Mouse (Mus musculus): ENCODE measurements around the gene Zfp64. TPM values are rescaled to one million over a fixed set of nuclear protein-coding genes. Genes with fewer than 3 reads are reported as not detected.

The Zfp64 gene
- total RNA-seq, 2 experiments from 2014 or later: 8.7 to 8.8 TPM

DNA sequence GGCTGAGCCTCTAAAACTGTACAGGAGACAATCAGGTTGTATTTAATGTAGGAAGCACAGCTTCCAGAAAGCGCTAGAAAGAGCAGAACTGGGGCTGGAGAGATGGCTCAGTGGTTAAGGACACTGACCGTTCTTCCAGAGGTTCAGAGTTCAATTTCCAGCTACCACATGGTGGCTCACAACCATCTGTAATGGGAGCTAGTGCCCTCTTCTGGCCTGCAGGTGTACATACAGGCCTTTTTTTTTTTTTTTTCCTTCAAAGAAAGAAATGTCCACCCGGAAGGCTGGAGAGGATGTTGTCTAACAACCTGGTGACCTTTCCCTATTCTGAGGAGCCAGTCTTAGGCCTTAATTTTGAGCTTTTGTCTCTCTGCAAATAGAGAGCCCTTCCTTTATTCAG lies 50.5 kb downstream of the Zfp64 start:
- intact Hi-C loops (cut with DNase I): loop anchor here (10.0 kb wide), 1 partner anchor 1200 kb away; no protein-coding TSS in a partner anchor
- DNase-seq (ENCODE audit: low spot score): no peak

DNA sequence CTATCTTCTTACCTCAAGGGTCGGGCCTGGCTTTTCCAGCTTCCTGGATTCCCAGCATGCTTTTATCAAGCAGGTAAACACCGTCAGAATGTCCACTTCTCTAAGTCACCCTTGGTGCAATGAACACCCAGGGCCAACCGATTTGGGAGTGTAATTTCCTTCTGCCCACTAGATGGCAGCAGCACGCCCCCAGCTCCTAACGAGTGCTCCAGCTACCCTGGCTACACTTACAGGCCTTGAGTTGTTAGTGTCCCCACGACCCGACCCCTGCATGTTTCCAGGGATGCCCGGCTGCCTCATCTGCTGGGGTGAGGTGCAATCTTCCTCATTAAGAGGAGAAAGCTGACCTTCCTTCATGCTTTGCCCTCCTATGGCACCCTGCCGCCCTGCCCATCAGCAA lies 51.2 kb downstream of the Zfp64 start:
- DNase-seq (ENCODE audit: low spot score): no peak
- intact Hi-C loops (cut with DNase I): loop anchor here (10.0 kb wide), 1 partner anchor 1201 kb away; no protein-coding TSS in a partner anchor

DNA sequence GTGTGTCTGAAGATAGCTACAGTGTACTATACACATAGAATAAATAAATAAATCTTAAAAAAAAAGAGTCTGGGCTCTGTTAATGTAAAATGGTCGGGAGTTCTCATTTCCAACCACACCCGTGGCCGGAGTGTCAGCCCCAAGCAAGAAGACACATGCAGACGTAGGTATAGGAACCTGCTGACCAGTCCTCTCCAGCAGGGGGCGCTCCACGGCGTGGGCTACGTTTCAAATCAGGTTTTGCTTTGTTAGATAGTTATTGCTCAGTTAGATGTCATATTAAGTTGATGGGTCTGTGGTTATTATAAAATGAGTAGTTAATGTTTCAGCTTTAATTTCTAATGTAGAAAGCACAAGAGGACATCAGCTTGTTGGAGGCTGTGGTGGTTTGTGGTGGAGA lies 52.8 kb downstream of the Zfp64 start:
- intact Hi-C loops (cut with DNase I): loop anchor here (10.0 kb wide), 1 partner anchor 1202 kb away; no protein-coding TSS in a partner anchor
- DNase-seq (ENCODE audit: low spot score): no peak

DNA sequence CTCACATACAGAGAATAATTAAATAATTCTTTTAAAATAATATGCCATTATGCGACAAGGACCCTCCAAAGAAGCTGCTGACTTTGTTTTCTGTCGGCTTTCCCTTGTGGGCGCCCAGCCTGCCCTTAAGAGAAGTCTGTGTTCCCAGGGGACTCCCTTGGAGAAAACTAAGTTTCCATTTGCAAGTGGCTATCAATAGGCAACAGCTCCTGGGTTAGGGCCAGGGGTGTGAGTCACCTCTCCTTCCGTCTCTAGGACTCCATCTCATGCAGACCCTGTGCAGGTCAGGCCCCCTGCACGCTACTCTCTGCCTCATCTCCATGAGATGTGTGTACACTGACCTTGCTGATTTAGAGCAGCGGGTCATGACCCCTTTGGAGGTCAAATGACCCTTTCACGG lies 57.5 kb downstream of the Zfp64 start:
- no peak for DNase-seq (ENCODE audit: low spot score)
- intact Hi-C loops (cut with DNase I): no loop called here

DNA sequence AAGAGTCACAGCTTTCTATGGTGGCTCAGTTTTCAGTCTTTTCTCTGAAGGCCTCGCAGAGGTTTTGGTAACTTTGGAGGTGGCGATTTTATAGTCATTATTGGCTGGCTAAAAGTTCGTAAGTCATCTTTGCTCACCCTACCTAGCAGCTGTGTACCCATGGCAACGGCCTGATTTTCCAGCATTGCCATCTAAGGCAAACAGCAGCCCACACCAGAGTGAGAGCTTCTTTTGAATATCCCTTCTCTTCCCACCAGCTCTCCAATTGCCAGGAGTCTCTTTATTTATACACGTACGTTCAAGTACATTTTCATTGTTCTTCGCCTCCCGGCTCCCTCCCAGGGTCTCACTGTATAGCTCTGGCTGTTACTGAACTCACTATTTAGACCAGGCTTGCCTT lies 59.9 kb downstream of the Zfp64 start:
- DNase-seq (ENCODE audit: low spot score): no peak
- intact Hi-C loops (cut with DNase I): no loop called here

DNA sequence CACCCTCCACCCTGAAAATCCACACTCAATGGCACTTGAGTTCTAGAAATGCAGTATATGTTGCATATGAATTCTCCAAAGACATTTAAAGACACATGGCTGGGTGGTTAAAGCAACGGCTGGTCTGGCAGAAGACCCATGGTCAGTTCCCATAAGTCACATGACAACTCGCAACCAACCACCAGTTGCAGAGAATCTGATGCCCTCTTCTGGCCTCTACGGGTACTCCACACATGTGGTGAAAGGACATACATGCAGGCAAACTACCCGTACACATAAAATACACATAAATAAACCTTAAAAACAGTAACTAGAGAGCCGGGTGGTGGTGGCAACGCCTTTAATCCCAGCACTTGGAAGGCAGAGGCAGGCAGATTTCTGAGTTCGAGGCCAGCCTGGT lies 60.6 kb downstream of the Zfp64 start:
- intact Hi-C loops (cut with DNase I): no loop called here

DNA sequence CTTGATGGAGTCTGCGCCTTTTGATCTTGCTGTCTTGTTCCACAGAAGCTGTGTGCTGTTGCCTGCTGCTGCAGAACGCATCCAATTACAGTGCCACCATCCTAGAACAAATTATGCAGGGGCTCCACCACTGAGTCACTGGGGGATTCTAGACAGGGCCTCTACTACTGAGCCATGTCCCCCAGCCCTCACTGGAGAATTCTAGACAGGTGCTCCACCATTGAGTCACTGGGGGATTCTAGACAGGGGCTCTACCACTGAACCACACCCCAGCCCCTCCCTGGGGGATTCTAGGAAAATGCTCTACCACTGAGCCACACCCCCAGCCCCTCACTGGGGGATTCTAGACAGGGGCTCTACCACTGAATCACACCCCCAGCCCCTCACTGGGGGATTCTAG lies 63.3 kb downstream of the Zfp64 start:
- intact Hi-C loops (cut with DNase I): no loop called here
- DNase-seq (ENCODE audit: low spot score): no peak

More for the DNA sequence above, 60.6 kb downstream of the Zfp64 start:
- no peak for DNase-seq (ENCODE audit: low spot score)

DNA sequence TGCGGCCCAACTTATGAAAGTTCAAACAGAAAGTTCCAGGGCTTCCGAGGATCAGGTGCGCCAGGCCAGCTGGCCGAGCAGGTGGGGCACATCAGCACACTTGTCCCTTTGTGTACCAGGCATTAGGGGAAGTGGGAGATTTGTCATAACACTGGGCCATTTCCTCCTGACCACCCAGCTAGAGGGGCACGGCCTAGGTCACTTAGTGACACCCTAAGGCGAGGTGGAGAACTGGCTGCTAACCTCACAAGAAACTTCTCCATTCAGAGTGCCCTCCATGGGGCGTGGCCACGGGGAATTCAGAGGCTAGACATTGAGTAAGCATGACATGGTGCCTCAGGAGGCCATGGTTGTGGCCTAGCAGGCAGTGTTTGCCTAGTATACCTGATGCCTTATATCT lies 70.7 kb downstream of the Zfp64 start:
- intact Hi-C loops (cut with DNase I): no loop called here

DNA sequence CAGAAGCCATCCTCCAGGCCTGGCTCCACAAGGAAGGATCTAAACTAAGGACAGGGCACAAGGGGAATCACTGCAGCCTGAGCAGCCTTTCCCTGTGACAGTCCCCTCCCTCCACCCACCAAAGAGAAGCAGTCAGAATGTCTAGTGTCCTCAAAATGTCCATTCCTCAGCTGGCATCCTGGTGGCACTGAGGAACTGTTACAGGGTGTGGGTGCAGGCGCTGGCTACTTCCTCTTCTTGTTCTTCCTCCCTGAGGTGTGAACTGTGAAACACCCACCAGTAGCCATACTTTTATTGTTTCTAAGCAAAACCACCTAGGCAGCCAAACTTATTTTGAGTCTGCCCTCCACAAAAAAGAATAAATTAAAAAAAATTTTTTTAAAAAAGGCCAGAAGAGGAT lies 72.4 kb downstream of the Zfp64 start:
- no peak for DNase-seq (ENCODE audit: low spot score)
- intact Hi-C loops (cut with DNase I): no loop called here

More for the DNA sequence above, 70.7 kb downstream of the Zfp64 start:
- DNase-seq (ENCODE audit: low spot score): no peak

DNA sequence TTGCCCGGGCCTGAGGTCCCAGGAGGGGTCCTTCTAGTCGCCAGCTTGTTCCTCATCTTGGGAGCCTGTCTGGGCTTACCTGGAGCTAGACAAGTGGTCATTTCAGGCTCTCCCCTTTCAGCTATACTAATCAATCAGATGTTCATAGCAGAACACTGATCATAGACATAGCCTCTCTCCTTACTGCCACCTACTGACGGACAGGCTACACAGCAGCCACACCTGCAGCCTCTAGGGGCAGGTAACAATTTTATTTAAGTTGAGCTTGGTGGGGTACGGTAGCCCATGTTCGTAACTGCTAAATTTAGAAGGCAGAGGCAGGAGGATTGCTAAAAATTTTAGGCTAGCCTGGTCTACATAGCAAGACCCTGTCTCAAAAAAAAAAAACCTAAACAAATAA lies 73.5 kb downstream of the Zfp64 start:
- intact Hi-C loops (cut with DNase I): no loop called here
- DNase-seq (ENCODE audit: low spot score): no peak

DNA sequence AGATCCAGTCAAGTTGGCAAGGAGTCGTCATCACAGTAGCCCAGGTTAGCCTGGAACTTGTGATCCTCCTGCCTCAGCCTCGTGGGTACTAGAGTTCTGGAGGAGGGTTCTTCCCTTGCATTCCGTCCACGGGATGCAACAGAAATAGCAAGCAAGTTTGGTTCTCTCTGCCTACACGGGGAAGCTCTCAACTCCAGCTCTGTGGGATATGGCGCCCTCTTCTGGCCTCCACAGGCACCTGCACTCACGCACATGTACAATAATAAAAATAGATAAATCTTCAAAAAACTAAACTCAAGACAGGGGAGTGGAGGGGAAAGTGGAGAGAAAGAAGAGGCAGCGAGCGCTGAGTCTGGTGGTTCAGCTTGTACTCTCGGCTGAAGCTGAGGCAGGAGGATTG lies 75.8 kb downstream of the Zfp64 start:
- intact Hi-C loops (cut with DNase I): loop anchor here (10.0 kb wide), 2 partner anchors 115 to 195 kb away; partner anchors contain the start of gene Sall4
- DNase-seq (ENCODE audit: low spot score): no peak

DNA sequence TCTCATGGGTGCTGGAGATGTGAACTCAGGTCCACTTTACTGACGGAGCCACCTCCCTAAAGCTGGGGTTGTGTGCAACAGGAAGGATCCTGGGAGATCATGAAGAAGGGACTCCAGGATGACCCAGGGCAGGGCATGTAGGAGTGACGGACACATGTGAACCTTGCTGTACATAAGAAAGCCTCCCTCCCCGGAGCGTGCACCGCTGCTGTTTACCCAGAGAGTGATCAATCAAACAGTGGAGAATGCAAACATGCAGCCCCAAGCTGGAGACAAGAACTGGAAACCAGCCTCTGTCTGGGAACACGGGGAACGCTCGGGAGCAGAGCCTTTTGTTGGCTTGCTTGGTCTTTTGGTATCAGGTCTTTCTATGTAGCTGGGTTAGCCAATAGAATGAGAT lies 76.7 kb downstream of the Zfp64 start:
- intact Hi-C loops (cut with DNase I): loop anchor here (10.0 kb wide), 2 partner anchors 114 to 194 kb away; partner anchors contain the start of gene Sall4
- DNase-seq (ENCODE audit: low spot score): no peak

DNA sequence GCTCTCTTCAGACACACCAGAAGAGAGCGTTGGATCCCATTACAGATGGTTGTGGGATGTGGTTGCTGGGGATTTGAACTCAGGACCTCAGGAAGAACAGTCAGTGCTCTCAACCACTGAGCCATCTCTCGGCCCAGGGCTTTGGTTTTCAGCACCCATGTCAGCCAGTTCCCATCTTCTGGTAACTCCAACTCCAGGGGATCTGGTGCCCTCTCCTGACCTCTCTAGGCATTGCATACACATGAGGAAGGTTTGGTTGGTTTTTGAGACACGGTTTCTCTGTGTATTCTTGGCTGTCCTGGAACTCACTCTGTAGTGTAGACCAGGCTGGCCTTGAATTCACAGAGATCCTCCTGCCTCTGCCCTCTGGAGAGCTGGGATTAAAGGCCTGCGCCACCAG lies 77.2 kb downstream of the Zfp64 start:
- no peak for DNase-seq (ENCODE audit: low spot score)
- intact Hi-C loops (cut with DNase I): loop anchor here (10.0 kb wide), 2 partner anchors 113 to 193 kb away; partner anchors contain the start of gene Sall4

DNA sequence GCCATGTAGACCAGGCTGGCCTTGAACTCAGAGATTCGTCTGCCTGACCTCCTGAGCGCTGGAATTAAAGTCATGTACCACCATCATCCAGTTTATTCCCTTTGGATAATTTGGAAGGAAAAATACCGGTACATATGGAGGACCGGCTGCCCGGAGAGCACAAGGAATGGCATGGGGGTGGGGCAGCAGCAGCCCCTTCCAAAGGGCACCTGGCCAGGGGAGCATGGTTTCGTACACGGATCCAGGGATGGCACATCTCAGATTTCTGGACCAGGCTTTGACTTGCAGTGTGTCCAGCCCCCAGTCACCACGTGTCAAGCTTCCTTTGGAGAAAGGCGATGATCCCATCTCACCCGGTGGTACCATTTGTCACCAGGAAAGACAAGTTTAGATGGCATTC lies 78.8 kb downstream of the Zfp64 start:
- DNase-seq (ENCODE audit: low spot score): no peak
- intact Hi-C loops (cut with DNase I): loop anchor here (10.0 kb wide), 2 partner anchors 112 to 192 kb away; partner anchors contain the start of gene Sall4

DNA sequence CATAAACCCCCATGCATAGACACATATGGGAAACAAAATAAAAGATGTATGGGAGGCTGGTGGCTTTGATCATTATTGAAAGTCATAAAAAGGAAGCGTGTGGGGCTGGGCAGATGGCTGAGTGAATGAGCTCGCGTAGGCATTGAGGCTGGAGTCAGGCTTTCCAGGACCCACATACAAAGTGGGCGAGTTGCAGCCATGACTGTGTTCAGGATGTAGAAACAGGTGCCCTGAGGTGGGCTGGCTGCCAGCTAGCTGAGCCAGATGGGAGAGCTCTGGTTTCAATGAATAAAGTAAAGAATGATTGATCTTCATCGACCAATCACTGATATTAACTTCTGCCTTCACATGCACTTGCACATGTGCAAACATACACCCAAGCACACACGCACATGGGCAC lies 80.9 kb downstream of the Zfp64 start:
- intact Hi-C loops (cut with DNase I): loop anchor here (10.0 kb wide), 2 partner anchors 110 to 190 kb away; partner anchors contain the start of gene Sall4
- no peak for DNase-seq (ENCODE audit: low spot score)

DNA sequence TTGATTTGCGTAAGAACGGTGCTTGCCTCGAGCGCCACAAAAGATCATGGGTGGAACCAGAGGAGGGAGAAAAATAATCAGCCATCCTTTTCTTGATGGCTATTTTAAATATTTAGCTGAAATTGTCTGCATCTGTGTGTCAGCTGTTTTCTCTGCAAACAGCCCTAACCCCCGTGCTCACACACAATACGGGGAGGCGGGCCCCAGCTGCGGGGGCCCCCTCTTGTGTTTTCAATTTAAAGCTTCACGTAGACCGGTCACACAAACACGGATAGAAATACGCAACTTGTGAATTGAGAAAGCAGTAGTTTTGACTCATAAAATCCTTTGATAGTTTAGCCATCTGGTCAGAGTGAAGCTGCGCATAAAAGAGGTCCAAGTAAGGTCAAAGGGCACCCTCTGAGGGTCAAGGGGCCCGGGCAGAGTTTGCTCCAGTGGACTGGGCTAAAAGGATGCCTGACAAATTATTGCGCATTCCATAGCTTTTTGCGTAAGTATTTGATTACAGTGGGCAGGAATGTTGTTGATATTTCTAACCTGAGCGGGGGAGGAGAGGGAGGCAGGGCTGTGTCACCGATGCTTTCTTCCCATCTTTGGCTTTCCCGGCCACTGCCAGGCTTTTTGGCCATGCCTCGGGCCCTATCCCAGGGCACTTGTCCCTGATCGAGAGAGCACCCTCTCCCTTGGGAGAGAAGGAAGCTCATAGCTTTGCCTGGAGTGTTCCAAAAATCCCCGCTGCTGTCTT lies 83.4 kb downstream of the Zfp64 start:
- intact Hi-C loops (cut with DNase I): loop anchor here (10.0 kb wide), 2 partner anchors 107 to 187 kb away; partner anchors contain the start of gene Sall4
- no peak for DNase-seq (ENCODE audit: low spot score)

DNA sequence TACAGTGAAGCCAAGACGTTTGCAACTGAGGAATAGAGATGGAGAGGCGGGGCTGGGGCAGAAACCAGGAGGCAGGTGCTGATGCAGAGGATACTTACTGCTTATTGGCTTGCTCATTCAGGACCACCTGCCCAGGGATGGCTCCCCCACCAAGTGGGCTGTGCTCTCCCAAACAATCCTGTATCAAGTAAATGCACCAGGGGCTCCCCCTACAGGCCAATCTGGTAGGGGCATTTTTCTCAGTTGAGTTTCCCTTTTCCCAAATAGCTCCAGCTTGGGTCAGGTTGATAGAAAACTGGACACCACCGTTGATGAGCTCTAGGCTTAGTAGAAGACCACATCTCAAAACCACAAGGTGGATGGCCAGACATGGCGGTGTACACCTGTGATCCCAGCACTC lies 84.9 kb downstream of the Zfp64 start:
- no peak for DNase-seq (ENCODE audit: low spot score)
- intact Hi-C loops (cut with DNase I): loop anchor here (10.0 kb wide), 2 partner anchors 106 to 186 kb away; partner anchors contain the start of gene Sall4

DNA sequence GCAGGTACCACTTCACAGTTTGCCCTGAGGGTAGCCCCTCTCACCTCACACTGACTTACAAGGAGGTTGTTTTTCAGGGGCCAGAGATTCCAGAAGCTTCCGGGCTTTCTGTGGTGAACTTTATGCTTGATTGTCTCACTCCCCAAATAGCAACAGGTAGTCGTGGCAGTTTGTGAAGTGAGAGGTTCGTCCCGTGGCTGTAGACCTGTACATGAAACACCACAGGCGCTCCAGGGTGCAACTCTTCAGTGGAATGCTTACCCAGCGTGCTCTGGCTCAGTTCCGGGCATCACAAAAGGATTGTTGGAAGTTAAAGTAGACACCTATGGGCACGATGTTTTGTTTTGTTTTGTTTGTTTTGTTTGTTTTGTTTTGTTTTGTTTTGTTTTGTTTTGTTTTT lies 88.4 kb downstream of the Zfp64 start:
- no peak for DNase-seq (ENCODE audit: low spot score)
- intact Hi-C loops (cut with DNase I): no loop called here

DNA sequence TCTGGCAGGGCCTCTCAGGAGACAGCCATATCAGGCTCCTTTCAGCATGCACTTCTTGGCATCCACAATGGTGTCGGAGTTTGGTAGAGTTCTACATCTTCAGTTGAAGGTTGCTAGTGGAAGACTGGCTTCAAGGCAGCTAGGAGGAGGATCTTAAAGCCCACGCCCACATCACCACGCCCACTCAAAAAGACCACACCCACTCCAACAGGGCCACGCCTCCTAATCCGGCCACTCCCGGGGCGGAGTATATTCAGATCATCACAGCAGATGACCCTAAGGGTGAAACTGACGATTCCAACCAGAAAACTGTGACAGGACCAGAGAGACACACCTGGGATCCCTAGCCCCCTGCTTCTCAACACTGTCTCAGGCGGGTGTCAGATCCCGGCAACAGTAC lies 89.0 kb downstream of the Zfp64 start:
- no peak for DNase-seq (ENCODE audit: low spot score)
- intact Hi-C loops (cut with DNase I): no loop called here

DNA sequence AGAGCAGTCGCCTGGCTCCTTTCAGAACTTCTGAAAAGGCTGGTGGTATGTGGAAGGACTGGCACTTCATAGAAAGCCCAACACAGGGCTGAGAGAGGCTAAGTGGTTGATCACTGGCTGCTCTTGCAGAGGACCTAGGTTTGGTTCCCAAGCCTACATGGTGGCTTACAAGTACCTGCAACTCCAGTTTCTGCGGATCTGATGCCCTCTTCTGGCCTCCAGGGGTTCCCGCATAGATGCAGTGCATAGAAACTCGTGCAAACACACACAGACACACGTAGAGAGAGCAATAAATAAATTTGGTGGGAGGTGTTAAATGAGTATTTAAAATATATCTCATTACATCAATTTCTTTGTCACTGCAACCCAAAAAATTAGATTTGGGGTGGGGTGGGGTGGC lies 90.5 kb downstream of the Zfp64 start:
- intact Hi-C loops (cut with DNase I): no loop called here
- no peak for DNase-seq (ENCODE audit: low spot score)

DNA sequence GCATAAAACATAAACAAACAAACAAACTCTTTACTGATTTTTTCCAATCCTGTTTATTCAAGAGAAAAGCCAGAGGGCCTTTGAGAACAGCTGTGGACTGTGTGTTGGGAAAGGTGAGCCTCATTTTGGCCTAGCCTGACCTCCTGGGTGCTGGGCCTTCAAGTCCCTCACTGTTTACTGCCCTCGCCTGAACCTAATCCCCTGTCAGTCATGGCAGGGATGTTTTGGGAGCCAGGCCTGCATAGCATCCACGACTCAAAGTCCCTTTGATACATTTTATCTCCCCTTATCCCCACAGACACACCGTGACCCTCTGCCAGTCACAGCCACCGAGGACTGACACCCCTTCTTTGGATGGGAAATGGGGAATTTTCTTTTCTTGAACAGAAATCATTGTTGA lies 92.7 kb downstream of the Zfp64 start:
- intact Hi-C loops (cut with DNase I): no loop called here
- DNase-seq (ENCODE audit: low spot score): no peak
